Mouse (Mus musculus) heart, adult 2 months (tissue): ENCODE measurements around the gene Mdh1b.

Experiments
- CTCF ChIP-seq: fragments of 200-600 bp; IDR thresholded peaks from 2 replicates; pipeline ENCODE4 v1.8.1; 2022; ENCODE audit warnings: antibody characterized with exemption, mild to moderate bottlenecking, moderate library complexity
- EP300 ChIP-seq: fragments of 200-500 bp; IDR thresholded peaks from 2 replicates; pipeline ENCODE4 v1.6.1; 2011; ENCODE audit warnings: low read depth, low read length, control low read depth; ENCODE audit not compliant: insufficient read depth
- POLR2A ChIP-seq: fragments of 200-500 bp; IDR thresholded peaks from 2 replicates; pipeline ENCODE4 v1.6.1; 2011; ENCODE audit warnings: mild to moderate bottlenecking, low read depth, low read length, control low read depth; ENCODE audit not compliant: insufficient read depth

DNA sequence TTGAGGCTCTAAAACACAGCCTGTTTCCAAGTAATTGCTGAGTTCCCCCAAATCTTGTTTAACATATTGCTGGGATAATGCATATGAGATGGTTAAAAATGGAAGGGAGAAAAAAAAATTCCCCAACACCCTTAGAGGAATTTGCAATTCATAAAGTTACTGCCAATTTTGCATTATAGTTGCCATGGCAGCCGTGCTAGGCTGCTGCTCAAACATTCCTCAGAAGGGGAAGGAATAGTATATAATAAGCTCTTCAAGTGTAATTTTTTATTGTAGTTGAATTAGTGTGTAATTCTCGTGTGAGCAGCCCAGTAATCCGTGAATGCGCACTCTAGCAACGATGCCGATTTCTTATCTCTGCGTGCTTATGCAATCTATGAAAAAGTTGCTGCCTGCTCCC, 40.2 kb upstream of the Mdh1b start:
- TF ChIP-seq POLR2A (no peak), CTCF (no peak), EP300 (no peak)
